Mouse (Mus musculus) stomach, embryonic 14.5 days (tissue): ENCODE measurements around the gene Tmco4. TPM values are rescaled to one million over a fixed set of nuclear protein-coding genes. Genes with fewer than 3 reads are reported as not detected.

Experiments used
- ATAC-seq: fragments of 200-750 bp; cut with Nextera tagmentation; 2 replicates; pipeline ENCODE4 v1.8.0; 2017; ENCODE audit warnings: low read depth, moderate TSS enrichment; ENCODE audit not compliant: insufficient number of reproducible peaks, insufficient read depth, low FRiP score
- H3K27ac ChIP-seq: fragments of 300-500 bp; sonication (generic); 2 replicates; pipeline ENCODE4 v1.5.1; 2014; ENCODE audit warnings: mild to moderate bottlenecking, low read length, moderate library complexity, mixed read lengths
- H3K27me3 ChIP-seq: fragments of 300-500 bp; sonication (generic); 2 replicates; pipeline ENCODE4 v1.6.1; 2014; ENCODE audit warnings: low read length, control low read depth, mixed read lengths; ENCODE audit not compliant: control insufficient read depth, insufficient read depth
- H3K36me3 ChIP-seq: fragments of 300-500 bp; sonication (generic); 2 replicates; pipeline ENCODE4 v1.6.1; 2014; ENCODE audit warnings: mild to moderate bottlenecking, control low read depth, low read length, moderate library complexity, mixed read lengths; ENCODE audit not compliant: control insufficient read depth, insufficient read depth
- H3K4me1 ChIP-seq: fragments of 300-500 bp; sonication (generic); 2 replicates; pipeline ENCODE4 v1.6.1; 2014; ENCODE audit warnings: low read length, control low read depth, mixed read lengths; ENCODE audit not compliant: control insufficient read depth, insufficient read depth
- H3K4me2 ChIP-seq: fragments of 300-500 bp; sonication (generic); replicated peaks from 2 replicates; pipeline ENCODE4 v1.6.1; 2014; ENCODE audit warnings: low read depth, low read length, control low read depth
- H3K4me3 ChIP-seq: fragments of 300-500 bp; sonication (generic); 2 replicates; pipeline ENCODE4 v1.5.1; 2014; ENCODE audit warnings: low read depth, low read length, control low read depth
- H3K9ac ChIP-seq: fragments of 300-500 bp; sonication (generic); replicated peaks from 2 replicates; pipeline ENCODE4 v1.6.1; 2014; ENCODE audit warnings: low read depth, mild to moderate bottlenecking, control low read depth, low read length, moderate library complexity, mixed read lengths
- H3K9me3 ChIP-seq: fragments of 300-500 bp; sonication (generic); 2 replicates; pipeline ENCODE4 v1.6.1; 2016; ENCODE audit warnings: low read depth, low read length, control low read depth; ENCODE audit not compliant: control insufficient read depth
- WGBS: fragments of 180-500 bp; shearing (Covaris S2); extraction: QIAGEN DNeasy Blood & Tissue Kit; methylation state at CpG from one replicate; pipeline ENCODE4 v1.1.7; 2014; 5-methylcytosine and 5-hydroxymethylcytosine counted together
- polyA plus RNA-seq: library from polyadenylated mRNA; unstranded; fragments of >200 nt; fragmentation: Nextera tagmentation; extraction: Ambion mirVana; gene quantifications from 2 replicates; pipeline ENCODE4 v1.2.1, GENCODE M21; 2014

Gene Tmco4
- polyA plus RNA-seq = 6.6 and 6.8 TPM in 2 replicates

DNA sequence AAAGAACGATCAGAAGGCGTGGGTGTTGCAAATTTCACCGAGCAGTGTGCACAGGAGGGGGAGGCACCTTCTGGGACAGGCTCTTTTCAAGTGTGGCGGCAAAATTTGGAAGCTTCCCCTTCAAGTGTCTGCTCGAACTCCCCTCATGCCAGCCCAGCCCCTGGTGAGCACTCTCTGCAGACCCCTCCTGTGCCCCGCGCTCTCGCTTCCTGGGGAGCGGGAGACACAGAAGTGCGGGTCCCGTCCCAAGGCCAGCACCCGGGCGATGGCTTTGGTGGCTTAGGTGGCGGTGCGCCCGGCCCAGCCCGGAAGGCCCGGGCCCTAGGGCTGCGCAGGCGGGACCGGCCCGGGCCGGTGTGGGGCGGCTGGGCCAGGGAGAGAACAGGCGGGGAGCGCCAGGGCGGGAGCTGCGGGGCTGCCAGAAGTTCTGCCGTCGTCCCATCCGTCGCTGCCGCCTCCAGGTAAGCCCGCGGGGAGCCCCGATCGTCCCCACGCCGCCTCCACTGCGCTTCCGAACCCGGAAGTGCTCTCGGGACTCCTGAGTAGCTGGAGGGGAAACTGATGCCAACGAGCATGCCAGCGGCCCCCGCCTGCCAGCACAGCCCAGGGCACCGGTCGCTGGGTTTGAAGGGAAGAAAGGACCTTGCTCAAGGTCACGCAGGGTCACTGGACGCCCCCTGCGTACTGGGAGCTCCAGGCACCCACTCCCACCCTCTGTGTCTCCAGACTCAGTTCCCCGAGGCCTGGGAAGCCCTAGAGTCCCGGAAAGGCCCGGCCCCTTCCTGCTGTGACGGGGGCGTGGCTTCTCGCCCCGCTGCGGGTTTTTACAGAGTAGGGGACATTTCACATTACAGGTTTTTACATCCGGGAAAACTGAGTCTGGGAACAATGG is at the start of gene Tmco4:
Gene Tmco4 (plus strand): TSS at position 62 of the 892 bp plus-strand sequence.
- peak within 1 kb of the TSS; percentile 91 for H3K27ac ChIP-seq
- H3K4me1 ChIP-seq = peaks cover 13% of the 10 kb centered on the region; the same call in 1 of the 2 replicates
- under 1% methylated on average over 60 of the region's 60 CpGs for WGBS
- peak within 1 kb of the TSS; percentile 68 for H3K4me3 ChIP-seq
- H3K36me3 ChIP-seq = no peaks in the 10 kb centered on the region
- H3K27me3 ChIP-seq = no peaks in the 10 kb centered on the region
- H3K4me2 ChIP-seq = peak within 1 kb of the TSS; percentile 90
- H3K9ac ChIP-seq = peak within 1 kb of the TSS; percentile 88
- peak; percentile 72; the same call in 1 of the 2 replicates for ATAC-seq
- no peaks in the 10 kb centered on the region for H3K9me3 ChIP-seq

DNA sequence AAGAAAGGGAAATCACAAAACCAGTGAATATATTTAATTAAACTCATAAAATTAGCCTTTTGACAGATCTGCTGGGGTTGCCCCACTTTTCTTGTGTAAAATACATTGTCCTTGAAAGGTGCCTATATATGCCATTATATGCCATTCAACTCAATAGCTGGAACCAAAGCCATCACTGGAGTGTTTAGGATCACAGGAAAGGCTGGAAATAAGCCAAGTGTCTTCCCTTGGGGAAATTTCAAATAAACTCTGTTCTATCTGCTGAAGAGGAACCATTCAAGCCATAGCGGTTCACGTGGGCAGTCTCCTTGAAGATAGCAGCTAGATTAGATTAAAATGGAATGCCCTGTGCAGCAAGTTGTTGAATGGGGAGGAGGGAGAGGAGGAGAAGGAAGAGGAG is 47.1 kb upstream of the Tmco4 start:
- WGBS = 53% methylated on average over 2 of the region's 2 CpGs
- H3K36me3 ChIP-seq = no peaks in the 10 kb centered on the region
- H3K27ac ChIP-seq = no peak overlapping the region
- H3K4me2 ChIP-seq = no peak overlapping the region
- ATAC-seq = no peak
- no peak overlapping the region for H3K9ac ChIP-seq
- no peaks in the 10 kb centered on the region for H3K27me3 ChIP-seq
- H3K4me3 ChIP-seq = no peak overlapping the region
- H3K9me3 ChIP-seq = no peaks in the 10 kb centered on the region
- H3K4me1 ChIP-seq = 0 out of 2 replicates have a peak, but pooled peaks cover 4% of the 10 kb centered on the region

DNA sequence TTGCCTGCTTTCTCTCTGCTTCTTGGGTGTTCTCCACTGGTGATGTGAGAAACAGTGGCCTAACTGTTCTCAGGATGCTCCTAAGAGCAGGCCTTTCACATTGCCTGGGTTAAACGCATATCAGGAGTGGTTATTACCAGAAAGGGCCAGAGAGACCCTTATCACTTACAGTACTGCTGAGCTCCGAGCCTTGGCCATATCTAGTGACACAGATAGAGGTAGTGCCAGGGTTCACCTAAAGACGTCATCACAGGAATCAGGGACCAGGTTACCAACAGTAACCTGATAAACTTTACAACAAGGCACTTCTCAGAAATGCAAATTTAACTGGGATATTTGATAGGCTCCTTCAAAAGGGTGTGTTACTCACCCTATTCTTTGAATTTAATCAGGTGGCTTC is 38.8 kb upstream of the Tmco4 start:
- no peak for ATAC-seq
- H3K27me3 ChIP-seq = no peaks in the 10 kb centered on the region
- no peak overlapping the region for H3K4me2 ChIP-seq
- no peak overlapping the region for H3K27ac ChIP-seq
- no peaks in the 10 kb centered on the region for H3K36me3 ChIP-seq
- H3K9me3 ChIP-seq = no peaks in the 10 kb centered on the region
- no peak overlapping the region for H3K4me3 ChIP-seq
- WGBS = 63% methylated on average over 3 of the region's 3 CpGs
- H3K4me1 ChIP-seq = no peaks in the 10 kb centered on the region
- H3K9ac ChIP-seq = no peak overlapping the region

DNA sequence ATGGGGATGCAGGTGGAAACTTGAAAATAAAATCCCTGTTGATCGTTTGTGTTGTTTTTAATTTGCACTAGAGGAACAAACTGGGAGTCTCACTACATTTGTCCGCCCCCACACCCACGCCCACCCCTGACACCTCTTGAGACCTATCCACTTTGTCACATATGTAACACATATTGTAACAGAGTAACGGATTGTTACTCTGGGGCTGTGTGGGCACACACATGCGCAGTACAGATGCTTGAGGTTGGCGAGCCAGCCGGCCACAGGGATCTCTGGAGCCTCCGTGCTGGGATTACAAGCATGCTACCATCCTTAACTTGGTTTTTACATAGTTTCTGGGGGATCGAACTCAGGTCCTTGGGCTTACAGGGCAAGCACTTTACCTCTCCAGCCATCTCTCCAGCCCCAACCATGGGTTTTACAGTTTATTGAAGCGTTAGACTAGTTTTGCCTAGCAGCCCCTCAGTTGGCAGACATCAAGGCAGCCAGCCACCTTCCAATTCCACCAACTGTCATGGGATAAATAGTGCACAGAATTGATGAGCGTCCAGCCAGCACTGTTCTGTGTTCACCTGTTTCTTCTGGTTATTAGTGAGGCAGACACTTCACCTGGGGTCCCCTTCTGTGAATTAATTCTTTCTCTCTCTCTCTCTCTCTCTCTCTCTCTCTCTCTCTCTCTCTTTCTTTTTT is 38.1 kb upstream of the Tmco4 start:
- H3K36me3 ChIP-seq = no peaks in the 10 kb centered on the region
- H3K27me3 ChIP-seq = no peaks in the 10 kb centered on the region
- H3K4me2 ChIP-seq = no peak overlapping the region
- H3K4me3 ChIP-seq = no peak overlapping the region
- H3K4me1 ChIP-seq = no peaks in the 10 kb centered on the region
- WGBS = 81% methylated on average over 11 of the region's 11 CpGs
- no peak overlapping the region for H3K9ac ChIP-seq
- no peaks in the 10 kb centered on the region for H3K9me3 ChIP-seq
- no peak for ATAC-seq
- no peak overlapping the region for H3K27ac ChIP-seq

DNA sequence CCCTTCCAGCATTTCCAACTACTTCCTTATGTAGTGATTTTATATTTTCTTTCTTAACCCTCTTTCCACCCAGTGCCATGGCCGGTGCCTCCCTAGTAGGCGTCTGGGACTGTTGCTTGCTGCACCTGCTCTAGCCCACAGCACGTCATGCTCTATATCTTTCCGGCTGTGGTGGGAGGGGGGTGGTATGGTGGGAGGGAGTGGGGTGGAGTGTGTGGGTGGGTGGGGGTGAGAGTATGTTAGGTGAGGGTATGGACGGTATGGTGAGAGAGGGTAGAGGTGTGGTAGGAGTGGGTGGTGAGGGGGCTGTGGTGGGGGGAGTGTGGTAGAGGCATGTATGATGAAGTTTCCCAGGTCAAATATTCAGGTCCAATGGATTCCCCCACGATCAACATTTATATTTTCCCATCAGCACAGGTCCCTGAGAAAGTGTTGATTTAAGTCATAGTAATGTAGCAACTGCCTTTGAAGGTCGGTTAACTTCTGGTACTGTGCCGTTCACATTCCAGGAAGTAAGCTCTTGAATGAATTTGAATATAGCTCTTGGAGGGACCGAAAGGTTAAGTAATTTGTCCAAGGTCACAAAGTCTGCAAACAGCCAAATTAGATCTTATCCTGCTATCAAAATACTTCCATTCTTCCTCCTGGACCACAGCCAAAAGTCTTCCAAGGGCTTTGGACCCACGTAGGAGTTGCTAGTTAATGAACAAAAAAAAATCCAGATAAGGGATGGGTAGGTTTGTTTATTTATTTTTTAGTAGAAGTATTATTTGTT is 34.0 kb upstream of the Tmco4 start:
- Histone ChIP-seq H3K36me3 (no peaks in the 10 kb centered on the region), H3K27ac (no peak overlapping the region), H3K4me1 (peaks cover 4% of the 10 kb centered on the region; the same call in 1 of the 2 replicates), H3K9me3 (no peaks in the 10 kb centered on the region), H3K9ac (no peak overlapping the region), H3K4me3 (no peak overlapping the region), H3K27me3 (no peaks in the 10 kb centered on the region), H3K4me2 (no peak overlapping the region)
- peak; percentile 54 for ATAC-seq
- WGBS = 54% methylated on average over 10 of the region's 10 CpGs

DNA sequence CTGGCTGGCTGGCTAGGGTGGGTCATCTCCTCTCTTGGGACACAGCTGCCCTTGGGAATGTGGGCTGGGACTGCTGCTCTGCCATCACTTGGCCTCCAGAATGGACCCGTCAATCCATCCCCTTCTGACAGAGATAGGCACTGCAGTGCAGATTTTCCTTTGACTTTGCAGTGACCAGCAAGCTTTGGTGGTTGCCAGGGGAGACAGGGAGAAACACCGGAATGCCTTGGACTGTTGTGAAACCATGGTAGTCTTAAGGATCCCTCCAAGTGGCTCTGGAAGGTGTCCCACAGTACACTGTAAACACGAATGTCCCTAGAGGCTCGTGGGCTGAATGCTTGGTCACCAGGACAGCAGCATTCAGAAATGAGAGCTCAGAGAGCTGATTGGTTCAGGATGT is 33.2 kb upstream of the Tmco4 start:
- no peaks in the 10 kb centered on the region for H3K36me3 ChIP-seq
- ATAC-seq = no peak
- WGBS = 78% methylated on average over 4 of the region's 4 CpGs
- no peak overlapping the region for H3K4me2 ChIP-seq
- H3K9me3 ChIP-seq = no peaks in the 10 kb centered on the region
- H3K4me3 ChIP-seq = no peak overlapping the region
- peaks cover 4% of the 10 kb centered on the region; the same call in 1 of the 2 replicates for H3K4me1 ChIP-seq
- H3K9ac ChIP-seq = no peak overlapping the region
- no peak overlapping the region for H3K27ac ChIP-seq
- H3K27me3 ChIP-seq = no peaks in the 10 kb centered on the region

DNA sequence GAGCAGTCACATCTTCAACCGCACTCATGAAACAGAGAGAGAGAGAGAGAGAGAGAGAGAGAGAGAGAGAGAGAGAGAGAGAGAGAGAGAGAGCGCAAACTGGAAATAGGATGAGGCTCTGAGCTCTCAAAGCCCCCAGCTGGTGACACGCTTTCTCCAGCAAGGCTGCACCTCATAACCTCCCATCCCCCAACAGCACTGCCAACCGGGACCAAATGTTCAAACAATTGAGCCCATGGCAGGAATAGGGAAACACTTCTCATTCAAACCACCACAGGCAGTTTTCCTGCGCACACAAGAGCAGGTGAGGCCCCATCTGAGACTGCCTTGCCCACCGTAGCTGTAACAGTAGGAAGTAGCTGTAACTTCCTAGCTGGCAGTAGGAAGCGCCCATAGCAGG is 31.3 kb upstream of the Tmco4 start:
- H3K27ac ChIP-seq = peak overlapping the region; percentile 71; the same call in 1 of the 2 replicates
- no peak for ATAC-seq
- H3K4me2 ChIP-seq = no peak overlapping the region
- peaks cover 4% of the 10 kb centered on the region; the same call in 1 of the 2 replicates for H3K4me1 ChIP-seq
- H3K9me3 ChIP-seq = no peaks in the 10 kb centered on the region
- no peaks in the 10 kb centered on the region for H3K36me3 ChIP-seq
- H3K9ac ChIP-seq = no peak overlapping the region
- H3K4me3 ChIP-seq = no peak overlapping the region
- H3K27me3 ChIP-seq = no peaks in the 10 kb centered on the region
- WGBS = 29% methylated on average over 7 of the region's 7 CpGs

DNA sequence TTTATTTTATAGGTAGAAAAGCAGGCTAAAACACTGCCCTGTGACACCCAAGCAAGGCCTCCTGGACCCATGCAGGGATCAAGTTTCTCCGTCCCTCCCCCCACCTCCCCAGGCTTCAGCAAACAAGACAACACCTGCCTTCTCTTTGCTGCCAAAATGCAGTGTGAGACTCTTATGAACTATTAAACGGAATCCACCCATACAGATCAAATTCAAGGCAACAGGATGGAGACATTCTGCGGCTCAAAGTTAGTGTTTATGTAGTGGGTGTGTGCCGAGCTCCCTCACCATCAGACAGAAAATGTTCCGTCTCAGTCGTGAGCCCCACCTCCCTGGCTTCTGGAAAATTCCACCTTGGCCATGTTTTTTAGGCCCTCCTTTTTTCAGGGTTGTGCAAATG is 30.7 kb upstream of the Tmco4 start:
- Histone ChIP-seq H3K9me3 (no peaks in the 10 kb centered on the region), H3K4me1 (peaks cover 4% of the 10 kb centered on the region; the same call in 1 of the 2 replicates), H3K27ac (peak overlapping the region; percentile 71; the same call in 1 of the 2 replicates), H3K9ac (no peak overlapping the region), H3K4me3 (no peak overlapping the region), H3K4me2 (no peak overlapping the region), H3K27me3 (no peaks in the 10 kb centered on the region), H3K36me3 (no peaks in the 10 kb centered on the region)
- ATAC-seq = 0 out of 2 replicates have a peak, but pooled peaks have one; percentile 50
- 20% methylated on average over 6 of the region's 6 CpGs for WGBS
